Mouse (Mus musculus) right cerebral cortex, postnatal 4 days (tissue): ENCODE results near the gene Usp12.
A peak's percentile ranks its signal among the peaks of the same experiment; 100 is the strongest.

Source experiments
- DNase-seq: peaks from one replicate; pipeline ENCODE4 v3.0.0-alpha.2; 2022

Gene Usp12

DNA sequence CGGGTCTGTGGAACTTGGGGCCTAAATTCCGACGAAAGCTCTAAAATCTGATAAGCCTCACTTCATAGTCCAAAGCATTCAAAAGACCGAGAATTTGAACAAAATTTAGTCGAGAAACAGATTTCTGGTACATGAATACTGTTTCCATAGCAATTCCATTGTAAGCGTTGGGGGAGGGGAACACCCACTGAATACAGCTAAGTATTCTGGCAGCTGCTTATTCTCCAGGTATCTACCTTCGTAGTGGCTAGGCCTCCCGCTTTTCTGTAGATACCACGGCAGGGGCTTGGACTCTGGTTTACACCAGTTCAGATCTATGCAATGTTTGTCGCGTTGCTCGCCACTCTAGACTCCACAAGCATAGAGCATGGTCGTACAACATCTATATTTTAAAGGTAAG, 922 bp upstream of the Usp12 start:
- DNase-seq, result peak; percentile 30

DNA sequence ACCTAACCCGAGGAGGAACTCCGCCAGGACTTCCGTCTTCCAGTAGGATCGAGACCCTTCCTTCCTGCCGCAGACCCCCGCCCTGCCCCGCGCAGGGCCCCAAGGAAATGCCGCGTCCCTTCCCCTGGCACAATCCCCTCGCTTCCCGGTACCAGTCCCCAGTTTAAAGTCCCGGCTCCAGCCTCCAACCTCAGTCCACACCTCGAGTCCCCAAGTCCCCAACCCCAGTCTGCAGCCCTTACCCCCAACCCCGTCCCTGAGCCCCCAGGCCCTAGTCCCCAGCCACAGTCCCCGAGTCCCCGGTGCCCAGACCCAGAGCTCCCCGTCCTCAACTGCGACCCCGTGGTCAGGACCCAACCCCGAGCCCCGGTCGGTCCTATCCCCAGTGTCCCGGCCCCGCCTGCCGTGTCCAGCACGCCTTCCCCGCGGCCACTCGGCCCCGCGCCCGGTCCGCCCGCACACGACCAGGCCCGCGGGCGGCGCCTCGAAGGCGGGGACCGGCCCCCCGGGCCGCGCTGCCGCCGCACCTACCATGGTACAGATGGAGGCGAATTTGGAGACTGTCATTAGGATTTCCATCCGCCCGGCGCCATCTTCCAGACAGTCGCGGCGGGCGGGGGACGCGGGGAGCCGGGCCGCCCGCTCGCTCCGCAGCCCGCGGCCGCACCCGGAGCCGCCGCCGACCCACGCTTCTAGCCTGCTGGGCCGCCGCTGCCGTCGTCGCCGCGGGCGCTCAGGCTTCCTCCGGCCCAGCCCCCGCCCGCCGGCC, 538 bp downstream of the Usp12 start:
- no peak for DNase-seq

DNA sequence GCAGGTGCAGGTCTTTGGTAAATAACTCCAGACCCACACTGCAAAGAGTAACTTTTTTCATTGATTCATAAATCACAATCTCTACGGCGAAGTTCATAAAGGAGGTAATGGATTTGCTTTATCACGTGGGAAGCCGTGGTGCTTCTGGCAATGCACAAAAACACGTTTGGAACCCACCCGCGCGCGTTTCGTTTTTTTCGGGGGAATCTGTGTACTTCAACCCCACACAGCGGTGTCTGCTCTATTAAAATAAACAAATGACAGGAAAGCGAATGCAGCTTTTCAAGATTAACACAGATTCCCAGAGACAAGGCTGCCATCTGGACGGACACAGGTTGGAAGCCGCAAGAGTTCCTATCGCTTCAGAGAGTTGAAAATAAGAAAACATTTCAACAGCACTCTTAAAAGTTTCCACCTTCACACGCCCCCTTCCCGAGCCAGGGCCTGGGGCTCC, 1.1 kb downstream of the Usp12 start:
- DNase-seq, result no peak

DNA sequence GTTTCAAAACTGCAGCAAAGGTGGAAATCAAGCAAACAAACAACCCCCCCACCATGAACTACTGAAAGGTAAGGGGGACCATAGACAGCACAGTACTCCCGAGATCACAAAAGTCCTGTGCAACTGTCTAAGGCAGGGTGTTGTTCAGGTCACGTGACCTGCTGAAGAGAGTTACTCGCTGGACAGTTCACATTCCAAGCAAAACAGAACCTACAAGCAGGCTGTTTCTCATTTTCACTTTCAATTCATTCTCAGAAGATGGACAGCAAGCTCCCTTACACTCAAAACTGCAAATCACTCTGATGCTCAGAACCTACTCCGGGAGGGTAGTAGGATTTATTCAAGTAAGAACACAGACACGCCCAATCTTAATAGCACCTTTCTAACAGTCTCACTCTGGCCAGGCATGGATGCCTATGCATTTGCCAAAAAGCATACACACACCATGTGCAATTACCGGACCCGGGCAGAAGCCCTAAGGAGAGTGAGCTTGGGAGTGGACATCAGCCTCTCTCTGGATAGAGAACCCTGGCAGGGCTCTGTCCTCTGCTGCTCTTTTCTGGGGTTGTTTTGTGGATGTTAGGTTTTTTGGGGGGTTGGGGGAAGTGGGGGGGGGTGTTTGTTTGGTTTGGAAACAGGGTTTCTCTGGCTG, 2.5 kb downstream of the Usp12 start:
- no peak for DNase-seq

DNA sequence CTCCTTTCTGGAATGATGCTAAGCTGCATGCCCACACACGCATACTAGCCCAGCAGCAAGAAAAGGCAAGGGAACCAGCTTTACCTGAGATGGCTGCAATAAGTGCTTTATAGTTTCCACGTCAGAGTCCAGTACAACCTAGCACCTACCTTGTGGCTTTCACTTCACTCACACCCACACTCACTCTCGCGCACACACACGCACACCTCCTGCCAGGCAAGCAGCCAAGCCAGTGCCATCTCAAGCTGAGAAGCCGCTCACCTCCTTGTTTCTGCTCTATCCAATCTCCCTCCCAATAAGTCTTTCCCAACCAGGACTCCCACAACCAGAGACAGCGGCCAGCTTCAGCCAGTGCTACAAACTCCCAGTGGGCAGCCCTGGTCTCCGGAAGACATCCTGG, 3.9 kb downstream of the Usp12 start:
- DNase-seq, result no peak

DNA sequence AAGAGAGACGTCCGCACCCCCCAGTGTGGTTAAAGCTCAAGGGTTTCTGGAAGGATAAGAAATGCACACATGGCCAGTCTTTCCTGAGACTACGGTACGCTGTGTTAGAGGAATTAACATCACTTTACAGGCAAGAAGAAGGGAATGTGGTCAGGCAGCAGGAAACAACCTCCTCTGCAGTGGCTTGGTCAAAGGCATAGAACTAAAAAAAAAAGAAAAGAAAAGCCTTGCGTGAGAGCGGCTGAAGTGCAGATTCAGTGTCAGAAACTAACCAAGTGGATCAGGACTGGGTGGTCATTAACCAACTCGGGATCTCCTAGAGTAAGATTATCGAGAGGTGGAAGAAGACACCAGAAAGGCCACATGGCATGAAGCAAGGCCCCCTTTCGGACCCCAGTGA, 5.4 kb downstream of the Usp12 start:
- no peak for DNase-seq

DNA sequence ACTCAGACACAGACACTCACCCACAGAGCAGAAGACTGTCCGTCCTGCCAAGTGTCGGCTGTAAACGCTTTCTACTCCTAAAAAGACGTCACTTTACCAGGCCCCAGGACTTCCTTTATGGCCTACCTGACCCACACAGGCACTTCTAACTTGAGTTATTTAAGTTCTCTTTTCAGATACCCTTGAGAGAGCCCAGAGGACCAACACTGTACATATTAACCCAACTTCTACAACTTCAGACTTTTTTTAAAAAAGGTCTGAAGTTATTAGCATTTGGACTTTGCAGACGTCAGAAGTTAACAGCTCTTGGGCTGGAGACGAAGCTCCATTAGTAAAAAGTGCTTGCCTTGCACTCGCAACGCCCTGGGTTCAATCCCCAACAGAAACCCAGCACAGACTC, 8.7 kb downstream of the Usp12 start:
- DNase-seq, result no peak

DNA sequence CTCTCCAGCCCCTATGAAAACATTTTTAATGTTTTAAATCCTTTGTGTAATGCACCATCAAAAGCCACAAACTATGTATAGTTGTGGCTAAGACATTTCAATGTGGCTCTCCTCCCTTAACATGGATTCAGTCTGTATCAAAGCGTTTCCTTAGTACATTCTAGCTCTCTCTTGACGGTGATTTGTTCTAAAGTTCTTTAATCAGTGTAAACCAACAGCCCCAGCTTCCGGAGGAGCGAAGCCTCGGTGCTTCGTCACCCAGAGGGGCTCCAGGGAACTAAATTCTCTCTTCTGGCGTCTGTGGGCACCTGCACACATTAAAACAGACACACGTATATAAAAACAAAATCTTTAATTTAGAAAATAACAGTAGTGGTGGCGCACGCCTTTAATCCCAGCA, 10.9 kb downstream of the Usp12 start:
- DNase-seq, result no peak

DNA sequence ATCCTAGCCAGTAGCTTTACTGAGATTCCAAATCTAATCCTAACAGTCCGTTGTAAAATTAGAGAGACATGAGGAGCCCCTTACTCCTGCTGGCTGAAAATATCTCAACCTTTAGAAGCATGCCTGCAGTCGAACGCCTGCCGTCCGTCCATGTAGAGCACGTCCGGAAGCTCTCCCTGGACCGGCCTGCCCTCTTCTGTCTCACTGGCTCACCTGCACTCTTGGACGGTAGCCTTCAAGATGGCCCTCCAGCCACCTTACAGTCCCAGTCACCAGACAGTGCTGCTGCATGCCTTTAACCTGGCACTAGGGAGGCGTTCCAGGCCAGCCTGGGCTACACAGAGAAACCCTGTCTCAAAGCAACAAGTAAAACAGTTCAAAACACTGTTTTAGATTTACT, 11.5 kb downstream of the Usp12 start:
- DNase-seq, result no peak

DNA sequence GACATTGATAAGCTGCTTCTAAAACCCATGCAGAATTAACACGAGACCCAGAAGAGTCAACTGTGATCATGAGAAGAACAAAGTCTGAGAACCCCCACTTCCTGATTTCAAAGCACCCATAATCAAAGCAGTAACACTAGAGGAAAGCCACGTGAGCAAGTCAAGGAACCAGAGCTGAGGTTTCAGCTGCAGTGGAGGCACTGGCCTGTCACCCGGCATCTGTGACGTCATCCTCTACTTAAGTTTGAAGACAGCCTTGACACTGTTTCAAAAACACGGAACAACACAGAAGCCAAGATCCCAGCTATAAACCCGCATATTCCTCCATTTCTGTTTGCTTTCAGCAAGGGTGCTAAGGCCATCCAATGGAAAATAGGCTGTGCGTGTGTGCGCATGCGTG, 13.1 kb downstream of the Usp12 start:
- no peak for DNase-seq

DNA sequence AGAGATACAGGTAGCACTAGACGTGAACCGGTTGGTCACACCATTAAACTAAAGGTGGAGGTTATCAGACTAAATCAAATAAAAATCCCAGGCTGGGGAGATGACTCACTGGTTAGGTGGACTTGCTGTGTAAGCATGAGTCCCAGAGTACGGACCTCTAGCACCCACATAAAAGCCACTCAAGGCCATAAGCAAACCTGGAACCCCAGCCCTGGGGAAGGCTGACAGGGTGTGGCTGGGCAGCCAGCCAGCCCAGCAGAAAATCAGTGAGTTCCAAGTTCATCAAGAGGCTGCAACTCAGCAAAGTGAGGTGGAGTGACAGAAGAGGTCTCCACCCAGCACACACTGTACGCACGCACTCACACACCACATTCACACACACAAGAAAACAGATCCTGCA, 14.9 kb downstream of the Usp12 start:
- no peak for DNase-seq

DNA sequence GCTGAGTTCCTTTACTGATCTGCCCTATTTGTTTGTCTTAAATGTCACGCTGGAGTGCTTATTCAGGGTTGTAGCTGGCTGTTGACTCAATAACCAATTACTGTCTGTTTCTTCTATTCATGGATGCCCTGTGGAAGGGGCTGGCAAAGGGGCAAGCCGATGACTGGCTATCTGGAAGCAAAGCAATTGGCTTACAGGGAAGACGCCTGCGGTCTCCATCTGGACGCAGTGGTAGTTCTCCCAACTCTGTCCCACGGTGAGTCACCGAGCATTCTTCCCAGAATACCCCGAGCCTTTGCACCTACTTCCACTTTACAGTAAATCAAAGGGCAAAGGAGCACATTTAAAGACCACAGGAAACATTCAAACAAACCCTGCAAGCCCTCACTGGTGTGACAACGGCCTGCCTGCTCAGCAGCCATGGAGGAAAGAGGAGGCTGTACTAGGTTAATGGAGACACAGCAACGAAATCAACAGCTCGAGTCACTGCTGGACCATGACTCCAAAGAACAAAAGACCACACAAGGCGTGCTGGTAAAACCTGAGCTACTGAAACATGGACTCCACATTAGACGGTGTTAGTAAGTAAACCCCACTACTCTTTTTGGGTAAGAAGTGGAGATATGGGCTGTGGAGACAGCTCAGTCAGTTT, 17.7 kb downstream of the Usp12 start:
- DNase-seq, result no peak

DNA sequence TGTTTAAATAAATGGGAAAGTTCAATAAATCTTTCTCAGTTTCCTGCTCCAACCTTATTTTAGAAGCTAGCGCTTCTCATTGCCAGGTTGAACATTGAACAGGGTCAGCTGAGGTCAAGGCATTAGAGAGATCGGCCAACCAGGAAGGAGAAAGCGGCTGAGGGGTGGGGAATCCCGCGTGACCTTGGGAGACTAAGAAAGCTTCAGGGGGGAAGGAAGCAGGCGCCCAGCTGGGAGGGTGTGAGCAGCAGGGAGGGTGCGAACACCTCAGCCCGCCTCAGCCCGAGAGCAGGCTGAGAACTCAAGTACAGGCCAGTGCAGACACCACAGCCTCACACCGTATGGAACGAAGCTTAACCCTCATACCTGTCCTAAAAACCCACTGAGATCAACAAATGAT, 22.8 kb downstream of the Usp12 start:
- DNase-seq, result no peak

DNA sequence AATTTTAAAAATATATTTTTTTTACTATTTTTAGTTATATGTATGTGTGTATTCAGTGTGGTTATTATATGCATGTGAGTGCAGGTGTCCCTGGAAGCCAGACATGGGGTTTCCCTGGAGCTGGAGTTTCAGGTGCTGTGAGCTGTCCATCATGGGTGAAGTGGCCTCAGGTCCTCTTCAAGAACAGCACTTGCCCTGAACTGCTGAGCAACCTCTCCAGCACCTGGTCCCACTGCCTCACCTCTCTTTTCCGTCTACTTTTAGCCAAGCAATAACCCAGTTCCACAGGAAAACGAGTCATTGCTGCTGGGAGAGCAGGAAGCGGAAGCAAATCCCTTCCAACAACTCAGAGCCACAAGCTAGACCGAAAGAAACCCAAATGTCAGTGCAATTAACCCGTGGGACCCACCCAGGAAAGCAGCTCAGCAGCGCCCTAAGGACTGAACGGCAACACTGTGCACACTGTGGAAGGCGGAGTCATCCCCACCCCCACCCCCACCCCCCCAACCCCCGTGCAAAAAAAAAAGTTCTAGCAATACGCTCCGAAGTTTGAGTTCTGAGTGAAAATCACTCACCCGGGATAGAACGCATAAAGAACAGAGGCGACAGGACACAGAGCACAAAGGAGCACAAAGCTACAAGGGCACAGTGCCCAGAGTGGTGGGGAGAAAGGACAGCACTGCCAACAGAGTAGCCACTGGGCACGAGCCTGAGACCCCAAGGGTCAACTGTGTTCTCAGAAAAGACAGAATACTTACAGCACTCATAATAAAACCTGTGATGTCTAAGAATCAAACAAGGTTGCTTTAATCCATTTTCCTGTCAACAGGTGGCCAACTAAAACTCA, 24.6 kb downstream of the Usp12 start:
- no peak for DNase-seq

DNA sequence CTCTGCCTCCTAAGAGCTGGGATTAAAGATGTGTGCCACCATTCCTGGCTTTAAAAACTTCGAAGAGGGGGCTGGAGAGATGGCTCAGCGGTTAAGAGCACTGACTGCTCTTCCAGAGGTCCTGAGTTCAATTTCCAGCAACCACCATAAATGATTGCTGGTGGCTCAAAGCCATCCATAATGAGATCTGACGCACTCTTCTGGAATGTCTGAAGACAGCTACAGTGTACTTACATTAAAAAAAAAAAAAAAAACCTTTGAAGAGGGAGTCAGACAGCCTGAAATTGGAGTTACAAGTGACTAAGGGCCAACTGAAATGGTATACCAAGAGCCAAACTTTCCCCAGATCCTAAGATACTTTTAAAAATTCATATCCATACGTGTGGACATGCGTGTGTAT, 29.0 kb downstream of the Usp12 start:
- no peak for DNase-seq

DNA sequence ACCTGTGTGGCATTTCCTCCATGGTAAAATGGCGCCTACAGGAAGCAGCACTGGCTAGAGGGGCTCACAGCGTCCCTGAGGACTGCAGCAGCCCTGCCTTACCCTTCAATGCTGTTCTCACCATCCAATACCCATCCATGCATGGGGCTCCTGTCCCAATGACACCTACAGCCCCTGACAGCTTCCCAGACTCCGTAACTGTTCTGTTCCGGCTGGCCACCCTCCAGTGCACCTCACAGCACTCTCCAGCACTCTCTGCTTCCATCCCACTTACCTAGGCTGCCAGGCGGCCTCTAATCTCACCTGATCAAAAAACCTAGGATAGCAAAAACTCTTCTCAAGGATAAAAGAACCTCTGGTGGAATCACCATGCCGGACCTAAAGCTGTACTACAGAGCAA, 35.6 kb downstream of the Usp12 start:
- DNase-seq, result no peak

DNA sequence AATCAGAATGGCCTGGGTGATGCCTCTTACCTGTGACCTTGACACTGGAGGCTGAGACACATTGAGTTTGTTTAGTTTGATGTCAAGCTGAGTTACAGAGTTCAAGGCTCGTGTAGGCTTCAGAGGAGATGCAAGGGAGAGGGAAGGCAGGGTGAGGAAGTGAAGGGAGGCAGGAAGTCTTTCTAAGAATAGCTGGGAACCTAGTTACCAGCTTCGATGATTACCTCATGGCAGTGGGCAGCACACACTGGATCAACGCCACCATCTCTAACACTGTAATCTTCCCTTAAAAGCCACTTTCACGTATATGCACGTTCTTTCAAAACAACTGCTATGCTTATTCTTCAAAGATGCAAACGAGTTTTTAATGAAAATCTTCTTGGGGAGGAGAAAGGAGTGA, 36.9 kb downstream of the Usp12 start:
- DNase-seq, result no peak

DNA sequence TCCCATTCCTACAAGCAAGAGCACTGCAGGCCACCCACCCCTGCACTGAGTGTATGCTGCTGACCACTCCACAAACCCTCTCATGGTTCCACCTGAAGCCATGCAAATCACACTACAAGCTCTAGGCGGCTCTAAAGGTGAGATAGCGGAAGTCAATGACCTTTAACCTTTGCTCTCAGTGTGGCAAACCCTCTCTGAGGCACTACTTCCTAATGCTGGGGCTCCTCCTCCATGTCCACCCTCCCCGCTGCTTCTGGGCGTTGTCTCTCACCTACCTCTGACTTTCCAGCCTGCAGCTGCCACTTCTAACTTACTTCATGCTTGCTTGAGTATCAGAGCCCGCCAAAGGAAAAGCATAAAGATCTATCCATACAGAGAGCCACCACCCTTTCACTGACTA, 37.5 kb downstream of the Usp12 start:
- no peak for DNase-seq

DNA sequence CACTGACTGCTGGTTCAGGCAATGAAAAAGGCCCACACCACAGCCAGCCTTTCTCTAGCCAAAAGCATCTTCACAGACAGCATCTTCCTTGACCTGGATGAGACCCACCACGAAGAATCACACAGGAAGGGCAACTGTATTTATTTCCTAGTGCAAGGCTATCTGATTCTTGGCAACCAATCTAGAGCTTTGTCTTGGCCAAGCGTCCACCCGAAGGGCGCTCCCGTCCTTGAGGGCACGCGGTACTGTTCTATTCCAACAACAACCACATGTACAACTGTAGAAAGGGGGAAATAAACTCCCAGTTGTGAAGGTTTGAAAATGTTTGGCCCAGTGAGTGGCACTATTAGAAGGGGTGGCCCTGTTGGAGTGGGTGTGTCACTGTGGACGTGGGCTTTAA, 41.6 kb downstream of the Usp12 start:
- no peak for DNase-seq

DNA sequence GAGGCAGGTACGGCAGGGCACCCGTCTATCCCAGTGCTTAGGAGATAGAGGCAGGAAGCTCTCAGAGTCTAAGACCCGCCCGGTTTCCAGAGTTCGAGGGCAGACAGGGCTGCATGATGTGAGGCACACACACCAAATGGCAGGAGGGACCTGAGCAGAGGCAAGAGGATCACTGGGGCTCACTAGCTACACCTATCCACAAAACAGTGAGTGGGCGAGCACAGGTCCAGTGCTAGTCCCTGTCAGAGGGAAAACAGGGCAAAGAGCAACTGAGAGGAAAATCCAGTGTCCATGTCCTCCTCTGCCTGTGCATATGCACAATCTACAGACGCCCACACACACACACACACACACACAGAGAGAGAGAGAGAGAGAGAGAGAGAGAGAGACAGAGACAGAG, 43.8 kb downstream of the Usp12 start:
- DNase-seq, result no peak

DNA sequence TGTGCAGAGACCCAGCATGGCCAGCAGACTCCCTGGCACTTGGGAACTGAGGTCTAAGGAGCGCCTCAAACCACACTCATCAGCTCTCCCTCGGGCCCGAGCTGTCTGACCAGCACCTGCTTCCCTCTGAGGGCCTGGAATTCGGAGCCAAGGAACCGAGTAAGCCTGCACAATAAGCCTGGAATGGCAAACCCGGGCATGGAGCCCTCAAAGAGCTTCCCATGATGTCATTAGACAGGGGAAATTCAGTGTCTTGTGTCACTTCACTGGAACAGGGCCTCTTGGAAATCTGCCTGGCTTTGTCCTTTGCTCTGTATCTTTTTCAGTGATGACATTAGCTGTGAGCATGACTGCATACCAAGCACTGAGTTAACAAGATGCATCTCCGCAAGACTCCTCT, 44.5 kb downstream of the Usp12 start:
- no peak for DNase-seq

DNA sequence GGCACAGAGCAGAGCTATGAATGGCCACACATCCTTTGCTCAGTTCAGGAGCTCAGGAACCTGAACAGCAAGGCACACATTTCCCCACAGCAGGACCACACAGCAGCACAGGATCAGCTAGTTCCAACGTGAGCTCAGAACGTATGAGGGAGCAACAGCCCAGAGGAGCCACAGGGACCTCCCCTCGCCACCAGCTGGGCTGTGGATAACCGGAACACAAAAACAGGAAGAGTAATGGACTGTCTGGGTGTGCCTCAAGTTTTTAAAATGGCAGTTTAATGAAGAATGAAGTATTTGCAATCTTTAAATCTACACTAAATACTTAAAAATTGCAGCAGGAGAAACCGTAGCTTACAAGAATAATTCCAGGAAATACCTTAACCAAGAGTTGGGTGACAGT, 44.9 kb downstream of the Usp12 start:
- no peak for DNase-seq

DNA sequence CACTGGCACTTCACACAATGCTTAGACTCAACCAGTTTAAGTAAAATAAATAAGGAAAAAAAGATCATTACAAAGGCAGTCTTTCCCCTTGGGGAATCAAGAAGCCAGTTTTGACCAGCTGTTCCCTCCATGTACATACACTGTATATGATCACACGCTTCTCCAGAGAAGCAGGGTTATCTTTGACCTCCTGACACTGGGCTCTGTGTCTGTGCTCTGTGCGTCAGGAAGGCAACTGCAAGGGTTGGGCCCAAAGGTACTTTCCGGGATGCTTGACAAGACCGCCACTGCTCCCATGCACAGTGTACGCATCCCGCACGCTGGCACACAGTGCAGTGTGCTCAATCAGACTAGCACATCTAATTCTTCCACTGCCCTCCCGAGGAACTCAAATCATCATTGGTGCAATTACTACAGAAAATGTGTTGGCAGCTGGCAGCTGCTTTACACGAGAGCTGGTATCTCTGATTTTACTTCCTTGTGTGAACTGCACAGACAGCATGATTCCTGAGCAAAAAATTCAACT, 57.8 kb downstream of the Usp12 start:
- no peak for DNase-seq
